Mouse (Mus musculus) heart, postnatal 0 days (tissue): Measurements from ENCODE around the gene Slit2.

Experiments used
- CTCF ChIP-seq: IDR thresholded peaks from 2 replicates; pipeline ENCODE4 v1.5.1; 2016; ENCODE audit warnings: antibody characterized with exemption, control low read depth, low read depth
- EP300 ChIP-seq: IDR thresholded peaks from 2 replicates; pipeline ENCODE4 v1.6.1; 2016; ENCODE audit warnings: antibody characterized with exemption, low read depth

DNA sequence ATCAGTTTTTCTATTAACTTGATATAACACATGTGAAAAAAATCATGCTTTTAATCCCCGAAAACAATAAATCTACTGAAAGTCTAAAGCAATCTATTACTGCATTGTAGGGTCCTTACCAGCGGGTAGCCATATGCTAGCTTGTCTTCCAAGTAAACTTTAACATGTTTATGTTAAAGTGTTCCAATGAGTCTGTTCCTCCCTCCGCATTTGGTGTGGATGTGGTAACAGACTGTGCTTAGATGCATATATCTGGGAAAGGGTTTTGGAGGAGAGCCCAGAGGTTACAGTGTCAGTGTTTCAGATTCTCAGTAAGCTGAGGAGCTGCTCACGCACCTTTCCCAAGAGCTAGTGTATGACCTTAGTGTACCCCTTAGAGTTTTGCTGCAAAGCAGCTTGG is 204.9 kb downstream of the Slit2 start:
- TF ChIP-seq CTCF (no peak), EP300 (no peak)
